Mouse (Mus musculus): Measurements from ENCODE around the gene Tcstv1. TPM values are rescaled to one million over a fixed set of nuclear protein-coding genes. Genes with fewer than 3 reads are reported as not detected.
"Not testable (repeated sequence)": the region's sequence is repeated elsewhere in the genome, so short reads cannot be mapped to it uniquely, and the experiment has no call there.

The Tcstv1 gene
- not detected for total RNA-seq (2021)
- long read RNA-seq, experiment 1, result 0 reads
- long read RNA-seq, experiment 2, result 0 reads

- DNase-seq, result not testable (repeated sequence)
Measured at GRCm38 (mm10) chr13:119894685-119895084, at the start of gene Tcstv1. Gene Tcstv1, minus strand, starts transcription at chr13:119894785.

- not testable (repeated sequence) for DNase-seq
Measured at GRCm38 (mm10) chr13:119929172-119929571, 34.6 kb upstream of the Tcstv1 start, which contains the start of gene Gm21761. Gene Gm21761, minus strand, starts transcription at chr13:119929272.

GRCm38 (mm10) chr13:119924597-119925340 is 30.2 kb upstream of the Tcstv1 start:
- not testable (repeated sequence) for DNase-seq

GRCm38 (mm10) chr13:119916966-119917722 is 22.6 kb upstream of the Tcstv1 start:
- DNase-seq, result not testable (repeated sequence)

GRCm38 (mm10) chr13:119916449-119916848 is 21.9 kb upstream of the Tcstv1 start:
- not testable (repeated sequence) for DNase-seq

- DNase-seq, result not testable (repeated sequence)
Measured at GRCm38 (mm10) chr13:119898549-119898948, 4.0 kb upstream of the Tcstv1 start.

- not testable (repeated sequence) for DNase-seq
Measured at GRCm38 (mm10) chr13:119886896-119887295, 7.7 kb downstream of the Tcstv1 start.

- not testable (repeated sequence) for DNase-seq
Measured at GRCm38 (mm10) chr13:119864395-119864999, 30.1 kb downstream of the Tcstv1 start.

- not testable (repeated sequence) for DNase-seq
Measured at GRCm38 (mm10) chr13:119862399-119862798, 32.2 kb downstream of the Tcstv1 start.

Other genes starting within 250 kb of the Tcstv1 start
- 10 to 100 TPM; 52.4 to 57.1 TPM for gene Hmgcs1, start 204.4 kb downstream of the Tcstv1 start, total RNA-seq (2021)
- gene Nim1k, start 138.9 kb downstream of the Tcstv1 start, total RNA-seq (2021), result 1 to 10 TPM; 2.1 to 2.5 TPM
- gene Zfp131, start 103.9 kb downstream of the Tcstv1 start, total RNA-seq (2021), result 10 to 100 TPM; 14.9 to 20.6 TPM
- not detected for gene AF067063, start 64.6 kb downstream of the Tcstv1 start, total RNA-seq (2021)
- gene D13Ertd608e, start 58.8 kb downstream of the Tcstv1 start, total RNA-seq (2021), result not detected
- not detected for gene Gm21761, start 34.5 kb upstream of the Tcstv1 start, total RNA-seq (2021)
- not detected for gene B020031M17Rik, start 56.0 kb upstream of the Tcstv1 start, total RNA-seq (2021)
- not detected for gene Gm36079, start 132.2 kb upstream of the Tcstv1 start, total RNA-seq (2021)
- gene Gm21188, start 157.4 kb upstream of the Tcstv1 start, total RNA-seq (2021), result under 1 TPM in 1 of 2 experiments, not detected in 1; 0.29 TPM
- not detected for gene Gm20767, start 245.5 kb upstream of the Tcstv1 start, total RNA-seq (2021)